In genomic region chr10:100138552-100138951, GRCm38 (mm10) we compare ENCODE assay signal across 16 mouse cellular contexts.
"Had no signal": no experiment of that assay in that cellular context is flagged by ENCODE, and none has a peak within 500 bp of the region (broad histone marks: within the 10 kb centered on the region; RNA-seq: fewer than 3 reads in every experiment).

No protein-coding gene starts in this region.

- H3K4me2 ChIP-seq: liver, embryonic 15.5 days; lung, embryonic 15.5 days; midbrain, embryonic 12.5 days; midbrain, embryonic 15.5 days; neural tube, embryonic 12.5 days had no signal

- ATAC-seq: liver, postnatal 0 days; lung, postnatal 0 days; midbrain, embryonic 15.5 days had no signal

- H3K4me3 ChIP-seq: liver, embryonic 15.5 days; lung, embryonic 15.5 days; midbrain, embryonic 10.5 days; midbrain, embryonic 12.5 days; midbrain, embryonic 15.5 days; neural tube, embryonic 12.5 days had no signal

- DNase-seq: liver, postnatal 0 days; lung, adult 2 months; lung, postnatal 14 days; lung, postnatal 36 days; right cerebral cortex, postnatal 14 days; thymus, adult 18-20 months; thymus, postnatal 14 days; thymus, postnatal 36 days had no signal

- H3K27me3 ChIP-seq: liver, embryonic 15.5 days; lung, embryonic 15.5 days; midbrain, embryonic 12.5 days; midbrain, embryonic 15.5 days; neural tube, embryonic 12.5 days had no signal

- H3K4me1 ChIP-seq: liver, embryonic 15.5 days; lung, embryonic 15.5 days; midbrain, embryonic 10.5 days; midbrain, embryonic 12.5 days; midbrain, embryonic 15.5 days; neural tube, embryonic 12.5 days had no signal

- H3K9ac ChIP-seq: liver, embryonic 15.5 days; liver, postnatal 0 days; lung, embryonic 15.5 days; midbrain, embryonic 12.5 days; midbrain, embryonic 15.5 days; neural tube, embryonic 12.5 days had no signal

- H3K9me3 ChIP-seq: liver, embryonic 15.5 days; lung, embryonic 15.5 days; midbrain, embryonic 10.5 days; midbrain, embryonic 12.5 days; midbrain, embryonic 15.5 days; neural tube, embryonic 12.5 days had no signal

- H3K27ac ChIP-seq: liver, embryonic 15.5 days; lung, embryonic 15.5 days; macrophage; midbrain, embryonic 10.5 days; midbrain, embryonic 12.5 days; midbrain, embryonic 15.5 days; neural tube, embryonic 12.5 days had no signal

- H3K36me3 ChIP-seq: liver, embryonic 15.5 days; lung, embryonic 15.5 days; midbrain, embryonic 10.5 days; midbrain, embryonic 12.5 days; midbrain, embryonic 15.5 days; neural tube, embryonic 12.5 days had no signal
